Mouse (Mus musculus) forebrain, postnatal 0 days (tissue): ENCODE results near the gene Slc37a1. TPM values are rescaled to one million over a fixed set of nuclear protein-coding genes. Genes with fewer than 3 reads are reported as not detected.

Source experiments
- ATAC-seq: fragments of 200-750 bp; cut with Nextera tagmentation; 2 replicates; pipeline ENCODE4 v1.8.0; 2017; ENCODE audit warnings: mild to moderate bottlenecking, moderate library complexity
- DNase-seq: peaks from one replicate; pipeline ENCODE4 v3.0.0-alpha.2; 2015
- H3K27ac ChIP-seq: fragments of 300-500 bp; sonication (generic); 2 replicates; pipeline ENCODE4 v1.5.1; 2014; ENCODE audit warnings: low read depth, mild to moderate bottlenecking, antibody characterized with exemption, low read length, moderate library complexity, mixed read lengths
- H3K27me3 ChIP-seq: fragments of 300-500 bp; sonication (generic); 2 replicates; pipeline ENCODE4 v1.6.1; 2014; ENCODE audit warnings: mild to moderate bottlenecking, low read length, mixed read lengths; ENCODE audit not compliant: insufficient read depth
- H3K36me3 ChIP-seq: fragments of 300-500 bp; sonication (generic); 2 replicates; pipeline ENCODE4 v1.6.1; 2014; ENCODE audit warnings: mild to moderate bottlenecking, moderate library complexity; ENCODE audit not compliant: insufficient read depth
- H3K4me1 ChIP-seq: fragments of 300-500 bp; sonication (generic); 2 replicates; pipeline ENCODE4 v1.6.1; 2014; ENCODE audit warnings: antibody characterized with exemption; ENCODE audit not compliant: insufficient read depth
- H3K4me2 ChIP-seq: fragments of 300-500 bp; sonication (generic); 2 replicates; pipeline ENCODE4 v1.6.1; 2014; ENCODE audit warnings: low read depth, mild to moderate bottlenecking, moderate library complexity
- H3K4me3 ChIP-seq: fragments of 300-500 bp; sonication (generic); 2 replicates; pipeline ENCODE4 v1.5.1; 2014; ENCODE audit warnings: low read depth, low read length, mixed read lengths
- H3K9ac ChIP-seq: fragments of 300-500 bp; sonication (generic); 2 replicates; pipeline ENCODE4 v1.6.1; 2014; ENCODE audit warnings: mild to moderate bottlenecking
- H3K9me3 ChIP-seq: fragments of 300-500 bp; sonication (generic); 2 replicates; pipeline ENCODE4 v1.6.1; 2016; ENCODE audit warnings: low read length
- CTCF ChIP-seq: sonication (generic); IDR thresholded peaks from 2 replicates; pipeline ENCODE4 v1.5.1; 2016; ENCODE audit warnings: antibody characterized with exemption, control low read depth, low read depth
- WGBS: fragments of 180-500 bp; shearing (Covaris S2); extraction: QIAGEN DNeasy Blood & Tissue Kit; methylation state at CpG from one replicate; pipeline ENCODE4 v1.1.7; 2014; 5-methylcytosine and 5-hydroxymethylcytosine counted together
- polyA plus RNA-seq: library from polyadenylated mRNA; unstranded; fragments of >200 nt; fragmentation: Nextera tagmentation; extraction: Ambion mirVana; gene quantifications from 2 replicates; pipeline ENCODE4 v1.2.1, GENCODE M21; 2015
- total RNA-seq: library from RNA; depleted of rRNA; stranded (reverse); fragments of >200 nt; gene quantifications from 2 replicates; pipeline ENCODE4 v1.2.3, GENCODE M21; 2014

Slc37a1 gene
- total and polyA plus RNA-seq, 2 experiments from 2014 or later = 6.7 to 10.0 TPM

DNA sequence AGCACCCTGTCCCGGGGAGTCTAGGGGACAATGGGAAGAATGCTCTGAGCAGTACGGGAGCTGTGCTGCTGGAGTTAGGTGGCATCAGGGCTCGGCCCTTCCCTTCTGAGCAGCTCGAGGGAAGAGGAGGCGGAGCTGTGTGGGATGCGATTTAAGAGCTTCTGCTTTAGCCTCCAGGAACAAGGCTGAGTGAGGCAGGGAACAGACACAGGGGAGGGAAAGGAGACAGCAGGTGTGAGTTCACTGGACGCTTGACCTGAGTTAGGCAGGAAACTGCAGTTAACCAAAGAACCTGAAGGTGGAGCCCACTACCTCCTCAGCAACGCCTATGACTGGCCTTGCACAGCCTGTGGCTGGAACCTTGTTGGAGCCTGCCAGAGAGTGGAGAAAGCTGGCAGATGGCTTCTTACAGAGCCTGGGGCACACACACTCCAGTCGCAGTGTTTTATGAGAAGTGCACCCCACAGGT, 32.1 kb upstream of the Slc37a1 start:
- H3K4me2 ChIP-seq = no peak overlapping the region
- no peaks in the 10 kb centered on the region for H3K9me3 ChIP-seq
- ATAC-seq = peak; percentile 80
- H3K4me1 ChIP-seq = 0 out of 2 replicates have a peak, but pooled peaks cover 5% of the 10 kb centered on the region
- peak; percentile 62 for DNase-seq
- H3K36me3 ChIP-seq = no peaks in the 10 kb centered on the region
- no peak overlapping the region for H3K27ac ChIP-seq
- H3K9ac ChIP-seq = no peak overlapping the region
- TF ChIP-seq CTCF = peak; percentile 76
- 9% methylated on average over 9 of the region's 9 CpGs for WGBS
- no peaks in the 10 kb centered on the region for H3K27me3 ChIP-seq
- no peak overlapping the region for H3K4me3 ChIP-seq

DNA sequence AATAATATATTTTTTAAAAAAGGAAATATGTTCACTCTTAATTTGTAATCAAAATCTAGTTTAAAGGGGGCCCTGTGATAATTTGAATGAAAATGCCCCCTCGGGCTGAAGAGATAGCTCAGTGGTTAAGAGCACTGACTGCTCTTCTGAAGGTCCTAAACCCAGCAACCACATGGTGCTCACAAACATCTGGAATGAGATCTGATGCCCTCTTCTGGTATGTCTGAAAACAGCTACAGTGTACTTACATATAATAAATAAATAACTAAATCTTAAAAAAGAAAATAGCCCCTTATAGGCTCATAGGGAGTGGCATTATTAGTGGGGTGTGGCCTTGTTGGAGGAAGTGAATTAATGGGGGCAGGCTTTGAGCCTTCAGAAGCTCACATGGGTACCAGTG, 29.4 kb upstream of the Slc37a1 start:
- no peak overlapping the region for H3K4me2 ChIP-seq
- H3K27ac ChIP-seq = no peak overlapping the region
- no peak for ATAC-seq
- no peak overlapping the region for H3K4me3 ChIP-seq
- 87% methylated on average over 1 of the region's 1 CpGs for WGBS
- H3K9me3 ChIP-seq = no peaks in the 10 kb centered on the region
- H3K27me3 ChIP-seq = no peaks in the 10 kb centered on the region
- DNase-seq = no peak
- H3K36me3 ChIP-seq = no peaks in the 10 kb centered on the region
- 0 out of 2 replicates have a peak, but pooled peaks cover 5% of the 10 kb centered on the region for H3K4me1 ChIP-seq
- TF ChIP-seq CTCF = no peak
- H3K9ac ChIP-seq = no peak overlapping the region

DNA sequence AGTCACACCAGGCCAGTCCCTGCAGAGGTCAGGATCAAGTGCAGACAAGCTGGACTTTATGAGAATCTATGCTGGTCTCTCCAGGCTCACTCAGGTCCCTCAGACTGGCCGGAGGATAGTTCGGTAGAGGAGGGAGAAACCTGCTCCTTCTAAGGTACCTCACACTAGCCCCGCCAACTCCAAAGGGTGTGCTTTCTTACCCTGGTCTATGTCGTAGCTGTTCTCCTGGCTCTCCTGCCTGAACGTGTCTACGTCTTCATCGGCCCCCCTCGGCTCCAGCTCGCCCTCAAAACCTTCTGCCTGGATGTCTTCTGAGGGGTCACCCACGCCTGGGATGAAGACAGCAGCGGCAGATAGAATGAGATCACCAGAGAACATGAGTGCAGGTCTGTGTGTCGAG, 28.7 kb upstream of the Slc37a1 start:
- Histone ChIP-seq H3K4me1 (0 out of 2 replicates have a peak, but pooled peaks cover 5% of the 10 kb centered on the region), H3K27ac (no peak overlapping the region), H3K4me2 (no peak overlapping the region), H3K9me3 (no peaks in the 10 kb centered on the region), H3K36me3 (no peaks in the 10 kb centered on the region), H3K27me3 (no peaks in the 10 kb centered on the region), H3K4me3 (no peak overlapping the region), H3K9ac (no peak overlapping the region)
- no peak for DNase-seq
- WGBS = 94% methylated on average over 12 of the region's 12 CpGs
- no peak for TF ChIP-seq CTCF
- no peak for ATAC-seq

DNA sequence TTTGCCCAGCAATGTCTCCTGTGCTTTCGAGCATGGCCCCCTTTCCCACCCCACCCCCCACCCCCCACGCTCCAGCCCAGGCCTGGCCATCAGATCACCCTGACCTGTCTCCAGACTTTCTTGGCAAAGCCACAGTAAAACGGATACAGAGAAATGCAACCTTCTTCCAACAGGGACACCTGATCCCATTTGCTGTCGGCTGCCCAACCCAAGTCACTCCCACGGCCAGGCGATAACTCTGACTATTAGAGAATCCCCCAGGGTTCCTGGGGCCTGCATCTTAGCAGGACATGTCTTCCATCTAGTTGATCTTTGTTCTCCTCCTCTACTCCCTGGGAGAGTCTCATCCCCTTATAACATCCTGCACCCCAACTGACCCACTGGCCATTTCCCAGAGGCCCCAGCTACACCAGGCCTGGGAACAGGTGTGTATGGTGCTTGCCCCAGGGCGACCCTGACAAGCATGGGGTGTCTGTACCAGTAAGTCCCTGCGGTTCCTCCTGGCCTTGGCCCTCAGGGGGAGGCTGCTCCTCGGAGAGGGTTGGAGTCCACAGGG, 28.2 kb upstream of the Slc37a1 start:
- no peak overlapping the region for H3K4me2 ChIP-seq
- H3K9ac ChIP-seq = no peak overlapping the region
- no peaks in the 10 kb centered on the region for H3K36me3 ChIP-seq
- no peak for TF ChIP-seq CTCF
- DNase-seq = no peak
- H3K4me1 ChIP-seq = 0 out of 2 replicates have a peak, but pooled peaks cover 5% of the 10 kb centered on the region
- no peaks in the 10 kb centered on the region for H3K9me3 ChIP-seq
- no peaks in the 10 kb centered on the region for H3K27me3 ChIP-seq
- no peak for ATAC-seq
- no peak overlapping the region for H3K4me3 ChIP-seq
- 95% methylated on average over 9 of the region's 9 CpGs for WGBS
- no peak overlapping the region for H3K27ac ChIP-seq

DNA sequence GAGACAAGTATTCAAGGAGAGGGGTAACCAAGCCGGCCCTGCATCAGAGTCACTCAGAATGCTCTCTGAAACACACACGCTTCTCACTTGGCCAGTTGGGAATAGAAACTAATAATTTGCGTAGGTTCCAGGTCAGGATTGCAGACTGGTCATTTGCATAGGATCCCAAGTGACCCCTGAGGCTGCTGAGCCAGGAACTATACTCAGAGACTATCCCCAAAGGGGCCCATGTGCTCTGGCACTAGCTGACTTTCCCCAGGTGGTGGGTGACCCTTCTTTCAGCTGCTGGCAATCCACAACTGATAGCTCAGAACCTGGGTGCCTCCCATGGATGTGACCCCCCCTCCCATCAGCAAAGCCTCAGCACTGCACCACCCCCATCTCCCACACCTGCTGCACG, 27.4 kb upstream of the Slc37a1 start:
- 84% methylated on average over 4 of the region's 4 CpGs for WGBS
- Histone ChIP-seq H3K4me2 (no peak overlapping the region), H3K4me1 (0 out of 2 replicates have a peak, but pooled peaks cover 5% of the 10 kb centered on the region), H3K36me3 (no peaks in the 10 kb centered on the region), H3K9ac (no peak overlapping the region), H3K4me3 (no peak overlapping the region), H3K27ac (no peak overlapping the region), H3K27me3 (no peaks in the 10 kb centered on the region), H3K9me3 (no peaks in the 10 kb centered on the region)
- no peak for TF ChIP-seq CTCF
- no peak for DNase-seq
- no peak for ATAC-seq

DNA sequence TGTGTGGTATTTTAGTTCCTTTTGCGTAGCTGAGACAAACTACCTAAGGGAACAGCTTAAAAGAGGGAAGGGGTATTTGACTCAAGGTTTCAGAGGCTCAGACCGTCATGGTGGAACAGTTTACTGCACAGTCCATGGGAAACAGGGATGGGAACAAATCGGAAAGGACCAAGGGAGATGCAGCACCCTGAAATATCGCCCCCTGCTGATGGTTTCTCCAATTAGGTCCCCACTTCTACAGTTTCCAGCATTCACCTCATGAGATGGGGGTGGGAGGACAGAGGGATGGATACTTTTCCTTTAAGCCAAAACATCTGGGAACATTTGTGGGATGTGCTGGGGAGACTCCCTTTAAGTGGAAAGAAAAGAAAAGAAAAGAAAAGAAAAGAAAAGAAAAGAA, 26.8 kb upstream of the Slc37a1 start:
- Histone ChIP-seq H3K27ac (no peak overlapping the region), H3K9ac (no peak overlapping the region), H3K36me3 (no peaks in the 10 kb centered on the region), H3K4me3 (no peak overlapping the region), H3K9me3 (no peaks in the 10 kb centered on the region), H3K27me3 (no peaks in the 10 kb centered on the region), H3K4me2 (no peak overlapping the region), H3K4me1 (0 out of 2 replicates have a peak, but pooled peaks cover 1% of the 10 kb centered on the region)
- ATAC-seq = no peak
- no peak for DNase-seq
- TF ChIP-seq CTCF = peak; percentile 24
- WGBS = 68% methylated on average over 4 of the region's 4 CpGs

DNA sequence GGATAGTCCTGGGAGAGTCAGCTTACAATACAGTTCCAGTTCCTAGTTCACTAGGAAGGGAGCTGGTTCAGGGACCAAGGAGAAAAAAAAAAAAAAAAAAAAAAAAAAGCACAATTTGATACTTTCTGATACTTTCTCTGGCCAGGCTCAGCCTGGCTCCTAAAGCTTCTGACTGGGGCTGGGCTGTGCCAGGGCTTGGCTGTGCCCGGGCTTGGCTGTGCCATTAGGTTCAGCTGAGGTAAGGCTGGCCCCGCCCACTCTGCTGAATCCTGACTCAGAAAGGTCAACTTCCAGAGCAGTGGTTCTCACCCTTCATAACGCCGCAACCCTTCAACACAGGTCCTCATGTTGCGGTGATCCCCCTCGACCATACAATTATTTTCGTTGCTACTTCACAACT, 26.2 kb upstream of the Slc37a1 start:
- DNase-seq (no peak), ATAC-seq (no peak)
- Histone ChIP-seq H3K27ac (no peak overlapping the region), H3K4me1 (no peaks in the 10 kb centered on the region), H3K27me3 (no peaks in the 10 kb centered on the region), H3K36me3 (no peaks in the 10 kb centered on the region), H3K4me3 (no peak overlapping the region), H3K9ac (no peak overlapping the region), H3K4me2 (no peak overlapping the region), H3K9me3 (no peaks in the 10 kb centered on the region)
- no peak for TF ChIP-seq CTCF
- 88% methylated on average over 7 of the region's 7 CpGs for WGBS
